Mouse (Mus musculus) gastrocnemius, postnatal 10 days (tissue): ENCODE results near the gene 1700017D01Rik. TPM values are rescaled to one million over a fixed set of nuclear protein-coding genes. Genes with fewer than 3 reads are reported as not detected.

Experiments used
- DNase-seq: peaks from one replicate; pipeline ENCODE4 v3.0.0; 2021; ENCODE audit warnings: mixed read lengths
- total RNA-seq, 2 experiments: library from RNA; stranded (reverse); gene quantifications; 2 replicates each; pipeline ENCODE4 v1.2.3; 2021

Gene 1700017D01Rik
- total RNA-seq, 2 experiments from 2014 or later, result 0.19 to 0.29 TPM

DNA sequence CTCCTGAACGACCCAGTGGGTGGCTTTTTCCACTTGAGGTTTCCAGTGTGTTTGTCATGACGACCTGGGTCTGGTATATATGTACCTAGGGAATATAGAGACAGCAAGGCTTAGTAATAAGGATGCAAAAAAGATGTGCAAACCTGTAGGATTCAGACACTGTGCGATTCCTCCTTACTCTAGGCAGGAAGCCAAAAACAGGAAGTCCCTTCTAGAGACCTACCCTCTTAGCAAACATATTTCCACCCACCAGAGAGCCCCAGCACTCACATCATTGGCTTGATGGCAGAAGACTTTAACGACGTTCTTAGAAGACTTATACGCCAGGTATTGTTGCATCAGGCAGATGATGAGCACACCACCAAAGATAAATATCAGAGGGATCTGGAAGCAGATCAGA is 82.7 kb downstream of the 1700017D01Rik start:
- no peak for DNase-seq

Other genes with a start within 250 kb of the 1700017D01Rik start
- gene Tmem109, start 248.9 kb downstream of the 1700017D01Rik start, total RNA-seq, result 100 to 1,000 TPM; 208 to 212 TPM
- gene Prpf19, start 235.6 kb downstream of the 1700017D01Rik start, total RNA-seq, result 100 to 1,000 TPM; 264 to 270 TPM
- under 1 TPM in 1 of 2 experiments, not detected in 1; 0.23 TPM for gene Zp1, start 210.2 kb downstream of the 1700017D01Rik start, total RNA-seq
- gene Ptgdr2, start 193.7 kb downstream of the 1700017D01Rik start, total RNA-seq, result under 1 TPM in 1 of 2 experiments, not detected in 1; 0.14 TPM
- gene Ccdc86, start 181.6 kb downstream of the 1700017D01Rik start, total RNA-seq, result 10 to 100 TPM; 26.9 to 27.3 TPM
- gene Ms4a10, start 156.2 kb downstream of the 1700017D01Rik start, total RNA-seq, result not detected
- gene Ms4a15, start 137.6 kb downstream of the 1700017D01Rik start, total RNA-seq, result not detected
- not detected for gene Ms4a18, start 112.8 kb downstream of the 1700017D01Rik start, total RNA-seq
- 1 to 10 TPM in 1 of 2 experiments, under 1 TPM in 1; 0.73 to 1.1 TPM for gene Ms4a8a, start 49.8 kb downstream of the 1700017D01Rik start, total RNA-seq
- not detected for gene 1700025F22Rik, start 34.4 kb upstream of the 1700017D01Rik start, total RNA-seq
- not detected for gene Ms4a13, start 65.9 kb upstream of the 1700017D01Rik start, total RNA-seq
- not detected for gene Ms4a12, start 101.6 kb upstream of the 1700017D01Rik start, total RNA-seq
- under 1 TPM; 0.12 to 0.56 TPM for gene Ms4a1, start 135.4 kb upstream of the 1700017D01Rik start, total RNA-seq
- not detected for gene Ms4a5, start 153.0 kb upstream of the 1700017D01Rik start, total RNA-seq
- gene Ms4a14, start 183.6 kb upstream of the 1700017D01Rik start, total RNA-seq, result under 1 TPM; 0.12 to 0.25 TPM
- 1 to 10 TPM; 1.3 to 1.8 TPM for gene Ms4a7, start 205.3 kb upstream of the 1700017D01Rik start, total RNA-seq
- gene Ms4a4a, start 244.6 kb upstream of the 1700017D01Rik start, total RNA-seq, result 1 to 10 TPM; 4.0 to 6.0 TPM